Mouse (Mus musculus) forebrain, embryonic 12.5 days (tissue): ENCODE results near the gene Acad12. TPM values are rescaled to one million over a fixed set of nuclear protein-coding genes. Genes with fewer than 3 reads are reported as not detected.
"Not testable (repeated sequence)": the region's sequence is repeated elsewhere in the genome, so short reads cannot be mapped to it uniquely, and the experiment has no call there.

Experiments used
- ATAC-seq: fragments of 200-750 bp; cut with Nextera tagmentation; 2 replicates; pipeline ENCODE4 v1.8.0; 2017; ENCODE audit warnings: moderate TSS enrichment; ENCODE audit not compliant: low FRiP score
- H3K27ac ChIP-seq: fragments of 300-500 bp; sonication (generic); 2 replicates; pipeline ENCODE4 v1.5.1; 2016; ENCODE audit warnings: mild to moderate bottlenecking
- H3K27me3 ChIP-seq: fragments of 300-500 bp; sonication (generic); 2 replicates; pipeline ENCODE4 v1.6.1; 2016; ENCODE audit warnings: mild to moderate bottlenecking
- H3K36me3 ChIP-seq: fragments of 300-500 bp; sonication (generic); replicated peaks from 2 replicates; pipeline ENCODE4 v1.6.1; 2016; ENCODE audit warnings: mild to moderate bottlenecking
- H3K4me1 ChIP-seq: fragments of 300-500 bp; sonication (generic); 2 replicates; pipeline ENCODE4 v1.6.1; 2016
- H3K4me2 ChIP-seq: fragments of 300-500 bp; sonication (generic); 2 replicates; pipeline ENCODE4 v1.6.1; 2016; ENCODE audit warnings: mild to moderate bottlenecking, moderate library complexity
- H3K4me3 ChIP-seq: fragments of 300-500 bp; sonication (generic); replicated peaks from 2 replicates; pipeline ENCODE4 v1.5.1; 2016; ENCODE audit warnings: mild to moderate bottlenecking
- H3K9ac ChIP-seq: fragments of 300-500 bp; sonication (generic); 2 replicates; pipeline ENCODE4 v1.6.1; 2016; ENCODE audit warnings: mild to moderate bottlenecking
- H3K9me3 ChIP-seq: fragments of 300-500 bp; sonication (generic); 2 replicates; pipeline ENCODE4 v1.6.1; 2016
- WGBS: fragments of 180-500 bp; shearing (Covaris S2); methylation state at CpG from one replicate; pipeline ENCODE4 v1.1.7; 2016; 5-methylcytosine and 5-hydroxymethylcytosine counted together
- polyA plus RNA-seq: library from polyadenylated mRNA; unstranded; fragments of >200 nt; fragmentation: Nextera tagmentation; extraction: Ambion mirVana; gene quantifications from 2 replicates; pipeline ENCODE4 v1.2.1, GENCODE M21; 2016

Gene Acad12
- 1.3 and 2.0 TPM in 2 replicates for polyA plus RNA-seq

DNA sequence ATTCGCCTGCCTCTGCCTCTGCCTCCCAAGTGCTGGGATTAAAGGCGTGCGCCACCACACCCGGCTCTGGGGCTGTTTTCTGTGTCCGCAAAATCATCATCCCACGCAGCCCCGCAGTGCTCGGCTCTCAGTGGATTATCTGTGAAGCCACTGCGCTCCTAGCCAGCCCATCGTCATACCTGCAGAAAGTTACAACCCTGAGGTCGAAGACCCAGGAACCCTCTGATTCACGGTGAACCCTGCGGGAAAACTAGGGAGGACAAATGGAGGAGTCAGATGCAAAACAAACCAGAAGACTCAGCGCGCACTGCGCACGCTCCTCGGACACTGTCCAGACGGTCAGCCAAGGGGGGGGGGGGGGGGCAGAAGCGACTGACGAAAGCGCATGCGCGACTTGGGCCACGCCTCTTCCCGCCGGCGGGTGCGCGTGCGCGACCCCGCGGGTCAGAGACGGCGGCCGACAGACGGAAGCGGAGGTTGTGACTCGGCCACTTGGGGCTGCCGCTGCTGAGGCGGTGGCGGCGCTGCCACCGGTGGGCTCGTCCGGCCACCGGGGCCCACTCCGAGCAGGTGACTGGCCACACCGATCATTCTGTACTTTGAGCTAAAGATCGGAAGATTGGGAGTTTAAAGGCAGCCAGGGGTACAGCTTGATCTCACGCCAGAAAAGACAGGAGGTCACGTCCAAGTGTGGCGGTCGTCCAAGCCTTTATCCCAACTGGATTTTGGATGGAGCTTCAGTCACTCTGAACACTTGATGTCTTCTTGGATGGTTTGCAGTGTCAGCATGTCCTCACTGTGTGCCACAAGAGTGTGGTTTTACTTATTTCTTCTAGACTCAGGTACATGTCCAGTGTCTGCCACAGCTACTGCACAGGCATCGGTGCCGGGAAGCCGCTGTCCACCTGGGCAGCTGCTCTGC is at the start of gene Acad12:
Gene Acad12 (minus strand): TSS at position 347 of the 922 bp plus-strand sequence.
- Histone ChIP-seq H3K4me2 (peak within 1 kb of the TSS; percentile 77), H3K9ac (peak within 1 kb of the TSS; percentile 80), H3K36me3 (no peaks in the 10 kb centered on the region), H3K4me1 (peaks cover 11% of the 10 kb centered on the region), H3K27me3 (no peaks in the 10 kb centered on the region), H3K27ac (peak within 1 kb of the TSS; percentile 82), H3K9me3 (no peaks in the 10 kb centered on the region), H3K4me3 (peak within 1 kb of the TSS; percentile 69)
- ATAC-seq: peak; percentile 87
- WGBS: 2% methylated on average over 54 of the region's 58 CpGs

DNA sequence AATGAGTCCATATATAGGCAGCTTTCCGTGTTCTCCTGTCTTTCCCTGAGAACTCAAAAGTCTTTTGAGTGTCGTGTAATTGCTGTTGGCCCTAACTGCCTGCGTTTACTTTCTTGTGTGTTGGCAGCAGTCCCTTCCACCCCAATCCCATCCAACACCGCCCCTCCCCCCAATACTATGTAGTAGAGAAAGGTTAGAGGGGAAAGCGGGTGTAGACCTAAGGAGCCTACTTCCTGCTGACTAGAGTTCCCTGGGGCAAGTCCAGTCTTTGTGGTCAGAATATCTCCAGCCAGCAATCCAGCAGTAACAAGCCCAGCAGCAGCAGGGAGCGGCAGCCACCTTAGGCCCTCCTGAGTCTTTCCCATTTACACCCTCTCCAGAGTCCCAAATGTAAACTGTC is 49.7 kb upstream of the Acad12 start:
- Histone ChIP-seq H3K4me2 (no peak overlapping the region), H3K4me1 (no peaks in the 10 kb centered on the region), H3K4me3 (no peak overlapping the region), H3K36me3 (peaks cover 70% of the 10 kb centered on the region), H3K9me3 (no peaks in the 10 kb centered on the region), H3K9ac (no peak overlapping the region), H3K27me3 (no peaks in the 10 kb centered on the region), H3K27ac (no peak overlapping the region)
- 83% methylated on average over 6 of the region's 6 CpGs for WGBS
- no peak for ATAC-seq

DNA sequence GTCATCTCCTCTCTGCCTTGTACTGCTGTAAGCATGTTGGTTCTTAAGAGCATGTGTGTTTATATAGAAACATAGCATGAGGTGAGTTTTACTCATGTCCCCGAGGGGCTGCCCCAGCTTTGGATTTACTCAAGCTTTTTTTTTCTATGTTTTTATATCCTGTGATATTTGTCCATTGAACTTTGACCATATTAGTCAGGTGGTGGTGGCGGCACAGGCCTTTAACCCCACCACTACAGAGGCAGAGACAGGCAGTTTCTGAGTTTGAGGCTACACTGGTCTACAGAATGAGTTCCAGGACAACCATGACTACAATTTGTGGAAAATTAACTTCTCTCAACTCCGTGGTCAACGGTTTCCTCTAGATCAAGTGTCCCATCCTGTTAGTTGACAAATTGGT is 48.3 kb upstream of the Acad12 start:
- WGBS: 98% methylated on average over 4 of the region's 4 CpGs
- Histone ChIP-seq H3K36me3 (peaks cover 70% of the 10 kb centered on the region), H3K4me3 (no peak overlapping the region), H3K27me3 (no peaks in the 10 kb centered on the region), H3K4me2 (no peak overlapping the region), H3K27ac (no peak overlapping the region), H3K9ac (no peak overlapping the region), H3K9me3 (no peaks in the 10 kb centered on the region), H3K4me1 (0 out of 2 replicates have a peak, but pooled peaks cover 3% of the 10 kb centered on the region)
- no peak for ATAC-seq

DNA sequence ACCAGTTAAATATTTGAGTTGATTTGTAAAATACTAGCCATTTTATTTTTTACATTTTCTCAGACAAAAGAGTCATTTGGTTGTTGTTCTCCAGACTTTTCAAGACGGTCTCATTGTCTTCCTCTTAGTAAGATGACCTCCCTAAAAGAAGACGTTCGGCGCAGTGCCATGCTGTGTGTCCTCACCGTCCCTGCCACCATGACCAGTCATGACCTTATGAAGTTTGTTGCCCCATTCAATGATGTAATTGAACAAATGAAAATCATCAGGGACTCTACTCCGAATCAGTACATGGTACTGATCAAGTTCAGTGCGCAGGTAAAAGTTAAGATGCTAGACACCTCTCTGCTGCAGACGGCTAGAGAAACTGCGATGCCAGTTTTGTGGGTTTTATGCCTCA is 46.2 kb upstream of the Acad12 start:
- Histone ChIP-seq H3K4me2 (no peak overlapping the region), H3K9me3 (no peaks in the 10 kb centered on the region), H3K9ac (no peak overlapping the region), H3K27me3 (no peaks in the 10 kb centered on the region), H3K4me1 (peaks cover 15% of the 10 kb centered on the region), H3K36me3 (peaks cover 55% of the 10 kb centered on the region), H3K4me3 (no peak overlapping the region), H3K27ac (no peak overlapping the region)
- no peak for ATAC-seq
- WGBS: 95% methylated on average over 9 of the region's 9 CpGs

DNA sequence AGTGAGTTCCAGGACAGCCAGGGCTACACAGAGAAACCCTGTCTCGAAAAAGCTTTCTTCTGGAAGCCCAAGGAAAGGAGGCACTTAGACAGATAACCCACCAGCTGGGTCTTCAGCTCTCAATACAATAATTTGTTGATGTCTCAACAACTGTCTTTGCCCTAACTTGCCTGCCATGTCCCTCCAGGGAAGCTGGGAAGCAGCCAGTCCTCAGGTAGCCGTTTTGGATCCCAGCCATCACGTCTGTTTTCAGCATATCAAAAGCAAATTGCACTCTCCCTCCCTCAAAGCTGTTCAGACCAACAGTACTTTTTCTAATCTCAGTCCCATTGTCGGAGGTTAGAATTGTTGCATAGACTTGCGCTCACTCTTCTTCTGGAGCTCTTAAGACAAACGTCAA is 45.3 kb upstream of the Acad12 start:
- H3K9ac ChIP-seq: no peak overlapping the region
- no peak overlapping the region for H3K27ac ChIP-seq
- no peaks in the 10 kb centered on the region for H3K9me3 ChIP-seq
- ATAC-seq: no peak
- H3K4me2 ChIP-seq: no peak overlapping the region
- H3K36me3 ChIP-seq: peaks cover 48% of the 10 kb centered on the region
- H3K4me1 ChIP-seq: peaks cover 21% of the 10 kb centered on the region
- H3K4me3 ChIP-seq: no peak overlapping the region
- 88% methylated on average over 6 of the region's 6 CpGs for WGBS
- no peaks in the 10 kb centered on the region for H3K27me3 ChIP-seq

DNA sequence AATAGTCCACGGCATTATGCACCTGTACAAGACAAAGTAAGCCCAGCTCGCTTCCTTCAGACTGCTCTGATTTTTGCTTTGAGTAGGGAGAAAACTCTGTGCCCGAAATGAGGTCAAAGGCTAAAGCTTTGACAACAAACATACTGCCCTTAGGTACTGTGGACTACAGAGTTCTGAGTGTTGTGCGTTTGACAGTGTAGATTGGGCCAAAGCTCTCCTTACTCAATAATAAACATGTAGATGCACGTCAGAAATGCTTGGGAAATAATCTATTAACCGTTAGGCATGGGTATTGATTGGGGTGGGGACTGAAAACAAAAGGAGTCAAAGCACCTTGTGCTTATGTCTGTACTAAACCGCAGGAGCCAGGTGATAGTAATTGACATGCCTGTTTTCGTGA is 44.7 kb upstream of the Acad12 start:
- H3K4me2 ChIP-seq: no peak overlapping the region
- H3K27me3 ChIP-seq: no peaks in the 10 kb centered on the region
- no peak overlapping the region for H3K4me3 ChIP-seq
- peaks cover 46% of the 10 kb centered on the region for H3K36me3 ChIP-seq
- ATAC-seq: no peak
- 85% methylated on average over 8 of the region's 8 CpGs for WGBS
- H3K27ac ChIP-seq: no peak overlapping the region
- peaks cover 21% of the 10 kb centered on the region for H3K4me1 ChIP-seq
- H3K9ac ChIP-seq: no peak overlapping the region
- H3K9me3 ChIP-seq: no peaks in the 10 kb centered on the region

DNA sequence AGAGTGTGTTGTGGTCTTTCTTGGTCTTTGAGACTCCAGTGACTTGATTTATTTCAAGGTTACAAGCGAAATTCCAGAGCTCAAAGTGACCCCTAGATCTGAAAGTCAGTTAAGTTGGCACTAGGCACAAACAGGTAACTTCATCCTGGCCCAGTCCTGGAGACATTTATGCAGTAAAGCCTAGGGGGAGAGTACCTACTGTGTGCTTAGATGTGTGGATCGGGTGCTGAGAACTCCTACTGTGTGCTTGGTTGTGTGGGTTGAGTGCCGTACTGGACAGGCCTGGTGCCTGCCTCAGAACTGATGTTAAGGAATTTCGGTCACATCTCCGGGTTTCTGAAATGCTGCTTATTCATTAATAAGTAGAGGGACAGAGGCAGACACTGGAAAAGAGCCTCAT is 42.8 kb upstream of the Acad12 start:
- WGBS: 89% methylated on average over 5 of the region's 5 CpGs
- no peaks in the 10 kb centered on the region for H3K27me3 ChIP-seq

DNA sequence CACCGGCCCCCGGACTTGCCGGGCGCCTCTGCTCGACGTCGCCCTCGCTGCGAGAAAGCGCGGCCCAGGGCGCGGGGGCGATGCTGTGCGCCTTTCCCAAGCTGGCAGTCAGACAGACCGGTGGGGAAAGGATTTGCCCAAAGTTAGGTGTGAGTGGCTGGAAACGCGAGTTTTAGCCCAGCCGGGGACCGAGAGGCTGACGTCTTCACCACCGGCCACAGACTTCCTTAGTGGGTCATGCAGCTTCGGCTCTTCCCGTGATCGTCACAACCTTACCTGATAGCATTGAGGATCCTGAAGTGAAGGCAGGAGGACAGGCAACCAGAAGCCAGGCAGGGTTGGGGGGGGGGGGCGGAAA is 42.1 kb upstream of the Acad12 start:
- peak overlapping the region; percentile 92 for H3K4me2 ChIP-seq
- H3K9ac ChIP-seq: peak overlapping the region; percentile 92
- no peaks in the 10 kb centered on the region for H3K9me3 ChIP-seq
- peaks cover 21% of the 10 kb centered on the region for H3K4me1 ChIP-seq
- peak overlapping the region; percentile 98 for H3K4me3 ChIP-seq
- H3K27me3 ChIP-seq: no peaks in the 10 kb centered on the region
- peak; percentile 42 for ATAC-seq
- H3K36me3 ChIP-seq: peaks cover 33% of the 10 kb centered on the region
- peak overlapping the region; percentile 70 for H3K27ac ChIP-seq
- WGBS: under 1% methylated on average over 25 of the region's 26 CpGs

More for the DNA sequence above, 42.8 kb upstream of the Acad12 start:
- Histone ChIP-seq H3K36me3 (peaks cover 38% of the 10 kb centered on the region), H3K9me3 (no peaks in the 10 kb centered on the region), H3K9ac (peak overlapping the region; percentile 92), H3K4me3 (peak overlapping the region; percentile 98), H3K4me1 (peaks cover 21% of the 10 kb centered on the region), H3K27ac (no peak overlapping the region), H3K4me2 (peak overlapping the region; percentile 92)
- no peak for ATAC-seq

DNA sequence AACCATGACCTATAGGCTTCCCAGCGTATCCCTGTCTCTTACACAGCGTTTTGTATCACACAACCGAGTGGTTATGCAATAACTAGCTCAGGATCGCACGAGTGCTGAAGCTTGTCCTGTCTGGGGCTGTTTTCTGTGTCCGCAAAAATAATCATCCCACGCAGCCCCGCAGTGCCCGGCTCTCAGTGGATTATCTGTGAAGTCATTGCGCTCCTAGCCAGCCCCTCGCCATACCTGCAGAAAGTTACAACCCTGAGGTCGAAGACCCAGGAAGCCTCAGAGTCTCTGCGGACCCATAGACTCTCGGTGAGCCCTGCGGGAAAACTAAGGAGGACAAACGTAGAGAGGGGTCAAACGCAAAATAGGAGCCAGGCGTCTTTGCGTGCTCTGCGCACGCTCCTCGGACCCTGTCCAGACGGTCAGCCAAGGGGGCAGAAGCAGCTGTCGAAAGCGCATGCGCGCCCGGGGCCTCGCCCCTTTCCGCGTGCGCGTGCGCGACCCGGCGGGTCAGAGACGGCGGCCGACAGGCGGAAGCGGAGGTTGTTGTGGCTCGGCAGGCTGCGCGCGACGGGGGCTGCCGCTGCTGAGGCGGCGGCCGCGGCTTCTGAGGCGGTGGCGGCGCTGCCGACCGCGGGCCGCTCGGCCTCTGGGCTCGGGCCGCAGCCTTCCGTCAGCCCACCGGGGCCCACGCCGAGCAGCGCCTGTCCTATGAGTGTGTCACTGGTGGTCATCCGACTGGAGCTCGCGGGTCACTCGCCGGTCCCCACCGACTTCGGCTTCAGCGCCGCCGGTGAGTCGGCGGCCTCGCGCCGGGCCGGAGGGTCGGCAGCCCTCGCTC is 41.5 kb upstream of the Acad12 start, which contains the start of the genes Acad10 and Brap:
Gene Acad10 (minus strand): TSS at position 456 of the 838 bp plus-strand sequence.
Gene Brap (plus strand): TSS at position 505 of the 838 bp plus-strand sequence.
- Histone ChIP-seq H3K4me2 (peak within 1 kb of the TSS; percentile 92), H3K27ac (peak within 1 kb of the TSS; percentile 70), H3K4me1 (peaks cover 21% of the 10 kb centered on the region), H3K36me3 (peaks cover 30% of the 10 kb centered on the region), H3K4me3 (peak within 1 kb of the TSS; percentile 98), H3K9ac (peak within 1 kb of the TSS; percentile 92), H3K9me3 (no peaks in the 10 kb centered on the region), H3K27me3 (no peaks in the 10 kb centered on the region)
- 2% methylated on average over 78 of the region's 85 CpGs for WGBS
- ATAC-seq: peak; percentile 91

DNA sequence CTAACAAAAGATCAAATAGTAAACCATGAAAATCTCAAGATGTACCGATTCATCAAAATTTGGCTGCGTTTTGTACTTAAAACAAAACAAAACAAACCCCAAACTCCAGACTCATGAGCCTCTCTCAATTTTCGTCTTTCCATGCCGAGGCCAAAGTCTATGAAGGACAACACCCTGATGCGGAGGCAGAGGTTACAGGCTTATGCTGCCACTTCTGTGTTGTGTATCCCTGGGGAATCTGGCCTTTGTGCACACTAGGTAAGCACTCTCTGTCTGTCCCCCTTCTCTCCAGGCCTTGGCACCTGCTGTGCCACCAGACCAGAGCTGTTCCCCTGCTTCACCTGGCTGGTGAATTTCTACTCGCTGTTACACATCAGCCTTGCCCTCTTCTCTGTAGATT is 38.9 kb upstream of the Acad12 start:
- H3K4me1 ChIP-seq: peaks cover 21% of the 10 kb centered on the region
- not testable (repeated sequence) for H3K36me3 ChIP-seq, H3K27ac ChIP-seq, H3K9ac ChIP-seq, ATAC-seq, H3K9me3 ChIP-seq, H3K4me2 ChIP-seq, H3K4me3 ChIP-seq, H3K27me3 ChIP-seq
- 89% methylated on average over 6 of the region's 6 CpGs for WGBS

DNA sequence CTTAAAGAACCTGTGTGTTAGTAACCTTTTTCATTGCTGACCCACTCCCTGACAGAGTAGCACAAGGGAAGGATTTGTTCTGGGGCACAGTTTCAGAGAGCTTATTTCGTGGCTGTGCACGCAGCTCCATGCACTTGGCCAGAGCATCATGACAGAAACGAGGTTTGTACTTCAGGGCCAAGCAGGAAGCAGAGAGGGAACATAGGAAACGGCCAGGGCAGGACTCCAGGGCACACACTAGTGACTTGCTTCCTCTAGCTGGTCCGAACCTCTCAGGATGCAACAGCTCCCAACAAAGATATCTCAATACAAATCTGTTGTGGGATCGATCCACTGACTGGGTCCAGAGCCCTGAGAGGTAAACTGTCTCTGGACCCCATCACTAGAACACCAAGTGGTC is 38.1 kb upstream of the Acad12 start:
- H3K27me3 ChIP-seq, H3K27ac ChIP-seq, ATAC-seq, H3K4me2 ChIP-seq, H3K9me3 ChIP-seq, H3K9ac ChIP-seq, H3K36me3 ChIP-seq, H3K4me3 ChIP-seq: not testable (repeated sequence)
- 80% methylated on average over 6 of the region's 6 CpGs for WGBS
- peaks cover 17% of the 10 kb centered on the region for H3K4me1 ChIP-seq

DNA sequence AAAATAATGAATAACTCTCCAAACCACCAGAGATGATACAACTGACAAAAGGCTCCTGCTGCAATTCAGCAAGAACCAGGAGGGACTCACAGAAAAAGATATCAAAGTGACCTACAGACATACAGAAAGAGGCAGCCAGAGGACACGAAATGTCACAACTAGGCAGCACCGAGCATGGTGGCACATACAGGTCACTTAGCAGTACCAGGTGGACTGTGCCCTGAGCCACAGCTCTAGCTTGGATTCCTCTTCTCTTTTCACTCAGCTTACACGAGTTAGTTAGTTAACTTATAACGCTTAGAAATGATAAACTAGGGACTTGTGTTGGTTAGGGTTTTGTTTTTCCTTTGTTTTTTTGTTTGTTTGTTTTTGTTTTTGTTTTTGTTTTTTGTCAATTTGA is 35.8 kb upstream of the Acad12 start:
- Histone ChIP-seq H3K4me2 (no peak overlapping the region), H3K4me1 (peaks cover 1% of the 10 kb centered on the region; the same call in 1 of the 2 replicates), H3K9me3 (no peaks in the 10 kb centered on the region), H3K27me3 (no peaks in the 10 kb centered on the region), H3K27ac (no peak overlapping the region), H3K4me3 (no peak overlapping the region), H3K9ac (no peak overlapping the region), H3K36me3 (no peaks in the 10 kb centered on the region)
- ATAC-seq: no peak
- 85% methylated on average over 4 of the region's 4 CpGs for WGBS
